ENCODE assay signal across 14 mouse cellular contexts in the genomic region with DNA sequence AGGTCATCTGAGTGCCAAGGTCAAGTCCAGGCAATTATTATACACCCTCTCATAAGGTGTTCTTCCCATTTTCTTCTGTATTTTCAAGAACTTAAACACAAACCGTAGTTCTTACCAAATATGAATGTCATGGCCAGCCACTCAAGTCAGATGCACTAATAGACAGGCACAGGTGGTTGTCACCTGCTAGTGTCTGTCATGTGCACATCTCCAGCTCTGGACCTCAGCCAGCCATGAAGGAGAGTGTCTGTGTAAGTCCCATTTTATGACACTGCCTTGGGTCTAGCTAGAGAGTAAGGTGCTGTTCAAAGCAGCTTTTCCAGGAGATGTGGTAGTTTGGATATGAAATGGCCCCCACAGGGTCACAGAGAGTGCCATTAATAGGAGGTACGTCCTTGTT.
"Had no signal": no experiment of that assay in that cellular context is flagged by ENCODE, and none has a peak within 500 bp of the region (broad histone marks: within the 10 kb centered on the region; RNA-seq: fewer than 3 reads in every experiment).

No protein-coding gene starts in this region.

- H3K27ac ChIP-seq: liver, embryonic 15.5 days; midbrain, embryonic 15.5 days; neural tube, embryonic 13.5 days had no signal

- H3K9ac ChIP-seq: liver, embryonic 15.5 days; midbrain, embryonic 15.5 days; neural tube, embryonic 13.5 days had no signal

- DNase-seq: kidney, adult 8-10 months; kidney, postnatal 36 days; layer of hippocampus, adult 9-11 months; layer of hippocampus, postnatal 36 days; left cerebral cortex, postnatal 4 days; lung, adult 2 months; lung, postnatal 36 days; retina, postnatal 1 day; right cerebral cortex, postnatal 4 days had no signal

- H3K4me3 ChIP-seq: liver, embryonic 15.5 days; midbrain, embryonic 15.5 days; neural tube, embryonic 13.5 days had no signal

- H3K36me3 ChIP-seq: liver, embryonic 15.5 days; midbrain, embryonic 15.5 days; neural tube, embryonic 13.5 days had no signal

- H3K9me3 ChIP-seq: liver, embryonic 15.5 days; midbrain, embryonic 15.5 days; neural tube, embryonic 13.5 days had no signal

- H3K4me2 ChIP-seq: liver, embryonic 11.5 days; liver, embryonic 15.5 days; midbrain, embryonic 15.5 days; neural tube, embryonic 13.5 days had no signal

- H3K27me3 ChIP-seq: liver, embryonic 15.5 days; midbrain, embryonic 15.5 days; neural tube, embryonic 13.5 days had no signal

- ATAC-seq: lung, postnatal 0 days; midbrain, embryonic 15.5 days had no signal

- H3K4me1 ChIP-seq: liver, embryonic 15.5 days; midbrain, embryonic 15.5 days; neural tube, embryonic 13.5 days had no signal
